Mouse (Mus musculus): ENCODE measurements around the gene Tmem259. TPM values are rescaled to one million over a fixed set of nuclear protein-coding genes. Genes with fewer than 3 reads are reported as not detected.

Tmem259 gene
- total RNA-seq, 2 experiments from 2014 or later = 38.2 to 54.7 TPM

- no peak for ATAC-seq (replicated peaks; ENCODE audit: poor library complexity, severe bottlenecking)
These were observed 58.2 kb downstream of the Tmem259 start for GRCm38 (mm10) chr10:79925785-79926490.

DNA sequence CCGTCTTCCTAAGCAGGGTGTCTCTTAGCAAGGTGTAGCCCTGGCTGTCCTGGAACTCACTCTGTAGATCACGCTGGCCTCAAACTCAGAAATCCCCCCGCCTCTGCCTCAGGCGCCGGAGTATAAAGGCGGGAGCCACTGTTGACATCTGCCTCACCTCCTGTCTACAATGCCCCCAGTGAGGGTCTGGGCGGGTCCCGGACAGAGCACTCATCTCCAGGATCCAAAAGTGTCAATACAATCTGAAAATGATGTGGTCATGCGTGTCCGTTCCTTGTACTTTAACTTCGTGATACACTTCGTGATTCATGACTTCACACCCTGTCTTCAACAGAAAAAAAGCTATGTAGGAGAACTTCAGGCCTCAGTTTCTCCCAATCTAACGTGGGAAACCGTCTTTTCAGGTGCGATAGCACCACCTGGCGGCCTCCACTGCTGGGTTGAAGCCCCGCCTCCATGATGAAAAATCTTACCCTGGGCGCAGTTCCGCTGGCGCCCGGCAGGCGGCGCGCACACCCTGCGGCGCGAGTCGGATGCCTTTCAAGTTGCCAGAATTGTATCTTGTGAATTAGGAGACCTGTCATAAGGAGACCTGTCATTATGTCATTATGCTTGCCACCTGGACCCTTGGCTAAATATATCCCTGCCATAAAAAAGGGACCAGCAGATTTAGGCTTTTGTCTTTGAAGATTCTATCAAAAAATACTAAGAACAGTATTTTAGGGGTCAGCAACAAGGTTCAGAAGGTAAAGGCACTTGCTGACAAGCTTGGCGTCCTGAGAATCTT, 58.9 kb downstream of the Tmem259 start:
- peak; percentile 33 for ATAC-seq (replicated peaks; ENCODE audit: poor library complexity, severe bottlenecking)

Other genes with a start within 250 kb of the Tmem259 start
Only the 30 nearest of the 33 such genes appear.
- gene Rnf126, start 217.4 kb downstream of the Tmem259 start, total RNA-seq (2014; fragmentation: Nextera tagmentation) = 32.1 and 64.5 TPM in 2 replicates
- gene Rnf126, start 217.4 kb downstream of the Tmem259 start, total RNA-seq (2017) = 17.3 and 28.2 TPM in 2 replicates
- 4.6 TPM in 1 of 2 replicates, not detected in the other for gene Fstl3, start 207.1 kb downstream of the Tmem259 start, total RNA-seq (2014; fragmentation: Nextera tagmentation)
- gene Fstl3, start 207.1 kb downstream of the Tmem259 start, total RNA-seq (2017) = 0.62 and 1.4 TPM in 2 replicates
- 172 and 215 TPM in 2 replicates for gene Prss57, start 193.4 kb downstream of the Tmem259 start, total RNA-seq (2014; fragmentation: Nextera tagmentation)
- 77.4 and 86.7 TPM in 2 replicates for gene Prss57, start 193.4 kb downstream of the Tmem259 start, total RNA-seq (2017)
- gene Palm, start 190.8 kb downstream of the Tmem259 start, total RNA-seq (2014; fragmentation: Nextera tagmentation) = 80.1 and 110 TPM in 2 replicates
- gene Palm, start 190.8 kb downstream of the Tmem259 start, total RNA-seq (2017) = 35.6 and 48.6 TPM in 2 replicates
- gene Misp, start 163.3 kb downstream of the Tmem259 start, total RNA-seq (2014; fragmentation: Nextera tagmentation) = 0.34 TPM in 1 of 2 replicates, not detected in the other
- 0.82 TPM in 1 of 2 replicates, not detected in the other for gene Misp, start 163.3 kb downstream of the Tmem259 start, total RNA-seq (2017)
- 497 and 526 TPM in 2 replicates for gene Ptbp1, start 129.9 kb downstream of the Tmem259 start, total RNA-seq (2014; fragmentation: Nextera tagmentation)
- 211 and 216 TPM in 2 replicates for gene Ptbp1, start 129.9 kb downstream of the Tmem259 start, total RNA-seq (2017)
- gene Prtn3, start 109.9 kb downstream of the Tmem259 start, total RNA-seq (2014; fragmentation: Nextera tagmentation) = 2,258 and 3,780 TPM in 2 replicates
- gene Prtn3, start 109.9 kb downstream of the Tmem259 start, total RNA-seq (2017) = 1,097 and 1,536 TPM in 2 replicates
- 72.1 and 111 TPM in 2 replicates for gene Plppr3, start 109.7 kb downstream of the Tmem259 start, total RNA-seq (2014; fragmentation: Nextera tagmentation)
- gene Plppr3, start 109.7 kb downstream of the Tmem259 start, total RNA-seq (2017) = 91.6 and 112 TPM in 2 replicates
- gene Elane, start 98.1 kb downstream of the Tmem259 start, total RNA-seq (2014; fragmentation: Nextera tagmentation) = 5,751 and 6,009 TPM in 2 replicates
- gene Elane, start 98.1 kb downstream of the Tmem259 start, total RNA-seq (2017) = 2,814 and 3,772 TPM in 2 replicates
- gene Cfd, start 93.5 kb downstream of the Tmem259 start, total RNA-seq (2014; fragmentation: Nextera tagmentation) = 1.6 and 4.5 TPM in 2 replicates
- gene Cfd, start 93.5 kb downstream of the Tmem259 start, total RNA-seq (2017) = not detected in 2 replicates
- gene Med16, start 75.4 kb downstream of the Tmem259 start, total RNA-seq (2014; fragmentation: Nextera tagmentation) = 14.1 and 20.3 TPM in 2 replicates
- gene Med16, start 75.4 kb downstream of the Tmem259 start, total RNA-seq (2017) = 17.0 and 18.7 TPM in 2 replicates
- not detected in 2 replicates for gene Gm26602, start 73.5 kb downstream of the Tmem259 start, total RNA-seq (2014; fragmentation: Nextera tagmentation)
- 0.98 TPM in 1 of 2 replicates, not detected in the other for gene Gm26602, start 73.5 kb downstream of the Tmem259 start, total RNA-seq (2017)
- not detected in 2 replicates for gene Kiss1r, start 67.4 kb downstream of the Tmem259 start, total RNA-seq (2014; fragmentation: Nextera tagmentation)
- 0.26 TPM in 1 of 2 replicates, not detected in the other for gene Kiss1r, start 67.4 kb downstream of the Tmem259 start, total RNA-seq (2017)
- 62.9 and 64.6 TPM in 2 replicates for gene R3hdm4, start 63.1 kb downstream of the Tmem259 start, total RNA-seq (2014; fragmentation: Nextera tagmentation)
- 39.1 and 40.4 TPM in 2 replicates for gene R3hdm4, start 63.1 kb downstream of the Tmem259 start, total RNA-seq (2017)
- gene Arid3a, start 57.3 kb downstream of the Tmem259 start, total RNA-seq (2014; fragmentation: Nextera tagmentation) = 21.2 and 22.5 TPM in 2 replicates
- gene Arid3a, start 57.3 kb downstream of the Tmem259 start, total RNA-seq (2017) = 32.4 and 36.7 TPM in 2 replicates
- gene Wdr18, start 24.2 kb downstream of the Tmem259 start, total RNA-seq (2014; fragmentation: Nextera tagmentation) = 48.4 and 49.8 TPM in 2 replicates
- gene Wdr18, start 24.2 kb downstream of the Tmem259 start, total RNA-seq (2017) = 24.6 and 28.2 TPM in 2 replicates
- gene Grin3b, start 13.6 kb downstream of the Tmem259 start, total RNA-seq (2014; fragmentation: Nextera tagmentation) = not detected in 2 replicates
- not detected in 2 replicates for gene Grin3b, start 13.6 kb downstream of the Tmem259 start, total RNA-seq (2017)
- 50.6 and 57.5 TPM in 2 replicates for gene Cnn2, start 4.3 kb upstream of the Tmem259 start, total RNA-seq (2014; fragmentation: Nextera tagmentation)
- 72.7 and 89.8 TPM in 2 replicates for gene Cnn2, start 4.3 kb upstream of the Tmem259 start, total RNA-seq (2017)
- gene Abca7, start 12.2 kb upstream of the Tmem259 start, total RNA-seq (2014; fragmentation: Nextera tagmentation) = 23.0 and 28.8 TPM in 2 replicates
- 14.7 and 16.0 TPM in 2 replicates for gene Abca7, start 12.2 kb upstream of the Tmem259 start, total RNA-seq (2017)
- gene Arhgap45, start 32.3 kb upstream of the Tmem259 start, total RNA-seq (2014; fragmentation: Nextera tagmentation) = 109 and 133 TPM in 2 replicates
- 110 and 120 TPM in 2 replicates for gene Arhgap45, start 32.3 kb upstream of the Tmem259 start, total RNA-seq (2017)
- gene Polr2e, start 55.5 kb upstream of the Tmem259 start, total RNA-seq (2014; fragmentation: Nextera tagmentation) = 96.6 and 105 TPM in 2 replicates
- gene Polr2e, start 55.5 kb upstream of the Tmem259 start, total RNA-seq (2017) = 79.7 and 86.7 TPM in 2 replicates
- 278 and 280 TPM in 2 replicates for gene Gpx4, start 62.8 kb upstream of the Tmem259 start, total RNA-seq (2014; fragmentation: Nextera tagmentation)
- gene Gpx4, start 62.8 kb upstream of the Tmem259 start, total RNA-seq (2017) = 397 and 420 TPM in 2 replicates
- gene Sbno2, start 121.2 kb upstream of the Tmem259 start, total RNA-seq (2014; fragmentation: Nextera tagmentation) = 42.4 and 43.6 TPM in 2 replicates
- 18.0 and 24.5 TPM in 2 replicates for gene Sbno2, start 121.2 kb upstream of the Tmem259 start, total RNA-seq (2017)
- 94.5 and 150 TPM in 2 replicates for gene Stk11, start 131.5 kb upstream of the Tmem259 start, total RNA-seq (2014; fragmentation: Nextera tagmentation)
- gene Stk11, start 131.5 kb upstream of the Tmem259 start, total RNA-seq (2017) = 121 and 132 TPM in 2 replicates
- gene Atp5d, start 154.3 kb upstream of the Tmem259 start, total RNA-seq (2014; fragmentation: Nextera tagmentation) = 193 and 253 TPM in 2 replicates
- 47.4 and 49.6 TPM in 2 replicates for gene Atp5d, start 154.3 kb upstream of the Tmem259 start, total RNA-seq (2017)
- 0.73 and 5.3 TPM in 2 replicates for gene Cbarp, start 156.5 kb upstream of the Tmem259 start, total RNA-seq (2014; fragmentation: Nextera tagmentation)
- gene Cbarp, start 156.5 kb upstream of the Tmem259 start, total RNA-seq (2017) = 0.36 TPM in 1 of 2 replicates, not detected in the other
- gene Midn, start 163.9 kb upstream of the Tmem259 start, total RNA-seq (2014; fragmentation: Nextera tagmentation) = 26.7 and 36.8 TPM in 2 replicates
- gene Midn, start 163.9 kb upstream of the Tmem259 start, total RNA-seq (2017) = 10.0 and 17.4 TPM in 2 replicates
- 25.3 and 70.7 TPM in 2 replicates for gene Cirbp, start 181.7 kb upstream of the Tmem259 start, total RNA-seq (2014; fragmentation: Nextera tagmentation)
- gene Cirbp, start 181.7 kb upstream of the Tmem259 start, total RNA-seq (2017) = 36.8 and 40.7 TPM in 2 replicates
- gene 1600002K03Rik, start 188.6 kb upstream of the Tmem259 start, total RNA-seq (2014; fragmentation: Nextera tagmentation) = 17.2 and 43.4 TPM in 2 replicates
- 11.2 and 11.5 TPM in 2 replicates for gene 1600002K03Rik, start 188.6 kb upstream of the Tmem259 start, total RNA-seq (2017)
- not detected in 2 replicates for gene Efna2, start 195.2 kb upstream of the Tmem259 start, total RNA-seq (2014; fragmentation: Nextera tagmentation)
- gene Efna2, start 195.2 kb upstream of the Tmem259 start, total RNA-seq (2017) = 0.05 TPM in 1 of 2 replicates, not detected in the other